Mouse (Mus musculus) testis, postnatal 14 days (tissue): ENCODE results near the gene Zfp931.
"Not testable (repeated sequence)": the region's sequence is repeated elsewhere in the genome, so short reads cannot be mapped to it uniquely, and the experiment has no call there.

Experiments
- DNase-seq: peaks from one replicate; pipeline ENCODE4 v3.0.0; 2021; ENCODE audit warnings: low spot score

The Zfp931 gene

GRCm38 (mm10) chr2:178078166-178078717, at the start of gene Zfp931:
Zfp931 (minus strand) TSS chr2:178078476.
- DNase-seq, result not testable (repeated sequence)

- DNase-seq, result no peak
These were observed 48.0 kb upstream of the Zfp931 start for GRCm38 (mm10) chr2:178126041-178126820.

GRCm38 (mm10) chr2:178125427-178125826, 47.2 kb upstream of the Zfp931 start:
- DNase-seq, result no peak

GRCm38 (mm10) chr2:178123466-178123865, 45.2 kb upstream of the Zfp931 start:
- no peak for DNase-seq

- no peak for DNase-seq
These were observed 43.8 kb upstream of the Zfp931 start for GRCm38 (mm10) chr2:178121946-178122665.

GRCm38 (mm10) chr2:178121375-178121688, 43.1 kb upstream of the Zfp931 start:
- no peak for DNase-seq

GRCm38 (mm10) chr2:178120651-178121374, 42.5 kb upstream of the Zfp931 start:
- DNase-seq, result no peak

GRCm38 (mm10) chr2:178120356-178120645, 42.0 kb upstream of the Zfp931 start:
- no peak for DNase-seq

GRCm38 (mm10) chr2:178119561-178120355, 41.5 kb upstream of the Zfp931 start:
- no peak for DNase-seq

- no peak for DNase-seq
These were observed 40.7 kb upstream of the Zfp931 start, which contains the start of gene Phactr3 for GRCm38 (mm10) chr2:178118801-178119560. Phactr3 (plus strand) TSS chr2:178118975.

GRCm38 (mm10) chr2:178117946-178118345, 39.7 kb upstream of the Zfp931 start:
- peak; percentile 27 for DNase-seq

GRCm38 (mm10) chr2:178101957-178102356, 23.7 kb upstream of the Zfp931 start:
- DNase-seq, result no peak

- no peak for DNase-seq
These were observed 19.7 kb upstream of the Zfp931 start for GRCm38 (mm10) chr2:178098021-178098420.

- DNase-seq, result no peak
These were observed 11.3 kb upstream of the Zfp931 start for GRCm38 (mm10) chr2:178089586-178089985.

- no peak for DNase-seq
These were observed 20.1 kb downstream of the Zfp931 start for GRCm38 (mm10) chr2:178058195-178058594.

GRCm38 (mm10) chr2:178027601-178028000, 50.7 kb downstream of the Zfp931 start:
- not testable (repeated sequence) for DNase-seq

GRCm38 (mm10) chr2:178023861-178024260, 54.4 kb downstream of the Zfp931 start:
- not testable (repeated sequence) for DNase-seq

- peak; percentile 33 for DNase-seq
These were observed 55.2 kb downstream of the Zfp931 start, which contains the start of gene Zfp971 for GRCm38 (mm10) chr2:178023011-178023611. Zfp971 (plus strand) TSS chr2:178023284.

- not testable (repeated sequence) for DNase-seq
These were observed 57.5 kb downstream of the Zfp931 start for GRCm38 (mm10) chr2:178020773-178021172.

GRCm38 (mm10) chr2:178019486-178019885, 58.8 kb downstream of the Zfp931 start:
- DNase-seq, result not testable (repeated sequence)
